Mouse (Mus musculus): ENCODE measurements around the gene Enox1. TPM values are rescaled to one million over a fixed set of nuclear protein-coding genes. Genes with fewer than 3 reads are reported as not detected.

Gene Enox1
- polyA plus RNA-seq, 1 experiment from 2014 or later, result 0.13 TPM

DNA sequence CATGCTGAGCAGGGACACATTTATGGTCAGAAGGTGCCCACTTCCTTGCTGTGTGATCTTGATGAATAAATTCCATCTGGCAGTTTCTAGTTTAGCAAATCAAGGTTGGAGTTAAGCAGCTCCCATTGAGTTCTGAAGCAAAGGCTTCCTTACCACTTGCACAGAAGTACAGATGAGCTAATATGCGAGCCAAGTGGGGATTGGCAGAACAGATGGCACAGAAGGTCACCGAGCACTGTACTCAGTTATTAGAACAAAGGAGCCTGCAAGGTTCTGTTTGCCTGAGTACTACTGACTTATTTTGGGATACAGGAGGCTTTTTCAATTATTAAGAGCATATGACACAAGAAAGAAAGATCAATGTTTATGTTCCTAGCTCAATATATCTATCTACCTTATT lies 100.4 kb downstream of the Enox1 start:
- Histone ChIP-seq H3K4me3 (ENCODE audit: low read depth, low read length) (no peak overlapping the region), H3K4me1 (ENCODE audit: control insufficient read depth, low read depth, low read length) (no peaks in the 10 kb centered on the region), H3K4me2 (ENCODE audit: low read depth, low read length) (no peak overlapping the region), H3K9me3 (replicated peaks; ENCODE audit: control insufficient read depth, low read length) (no peaks in the 10 kb centered on the region), H3K27me3 (ENCODE audit: control insufficient read depth, insufficient read depth, low read depth, low read length) (no peaks in the 10 kb centered on the region), H3K9ac (ENCODE audit: low read depth, low read length) (no peak overlapping the region), H3K36me3 (ENCODE audit: control insufficient read depth, insufficient read depth) (no peaks in the 10 kb centered on the region), H3K27ac (ENCODE audit: low read length) (no peak overlapping the region)
- ATAC-seq (ENCODE audit: low read depth), result no peak
- 61% methylated on average over 2 of the region's 2 CpGs for WGBS (ENCODE audit: insufficient replicate concordance)

GRCm38 (mm10) chr14:77257461-77257860 lies 100.9 kb downstream of the Enox1 start:
- WGBS (ENCODE audit: insufficient replicate concordance), result 65% methylated on average over 1 of the region's 1 CpGs
- Histone ChIP-seq H3K4me1 (ENCODE audit: control insufficient read depth, low read depth, low read length) (no peaks in the 10 kb centered on the region), H3K27me3 (ENCODE audit: control insufficient read depth, insufficient read depth, low read depth, low read length) (no peaks in the 10 kb centered on the region), H3K4me3 (ENCODE audit: low read depth, low read length) (no peak overlapping the region), H3K9me3 (replicated peaks; ENCODE audit: control insufficient read depth, low read length) (no peaks in the 10 kb centered on the region), H3K4me2 (ENCODE audit: low read depth, low read length) (no peak overlapping the region), H3K27ac (ENCODE audit: low read length) (no peak overlapping the region), H3K9ac (ENCODE audit: low read depth, low read length) (no peak overlapping the region), H3K36me3 (ENCODE audit: control insufficient read depth, insufficient read depth) (no peaks in the 10 kb centered on the region)
- ATAC-seq (ENCODE audit: low read depth), result no peak

DNA sequence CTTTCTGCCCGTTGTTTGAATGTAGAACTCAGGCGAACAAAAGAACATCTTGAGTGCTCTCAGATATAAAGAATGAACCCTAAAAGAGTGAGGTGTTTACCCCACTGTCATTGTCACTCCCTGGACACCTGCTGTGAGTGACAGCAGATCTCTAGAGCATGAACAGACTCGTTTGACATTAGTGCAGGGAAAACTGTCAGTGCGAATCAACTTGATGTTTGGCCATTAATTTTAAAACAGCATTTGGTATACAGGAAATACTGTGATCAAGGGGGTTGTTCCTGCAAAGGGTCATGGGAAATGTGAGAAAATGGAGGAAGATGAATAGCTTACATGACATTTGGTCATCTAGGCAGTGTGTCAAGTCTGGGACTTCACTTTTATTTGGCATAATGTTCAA lies 101.6 kb downstream of the Enox1 start:
- 56% methylated on average over 4 of the region's 4 CpGs for WGBS (ENCODE audit: insufficient replicate concordance)
- no peak overlapping the region for H3K9ac ChIP-seq (ENCODE audit: low read depth, low read length)
- no peak overlapping the region for H3K4me3 ChIP-seq (ENCODE audit: low read depth, low read length)
- ATAC-seq (ENCODE audit: low read depth), result no peak
- no peaks in the 10 kb centered on the region for H3K9me3 ChIP-seq (replicated peaks; ENCODE audit: control insufficient read depth, low read length)
- no peak overlapping the region for H3K4me2 ChIP-seq (ENCODE audit: low read depth, low read length)
- no peaks in the 10 kb centered on the region for H3K27me3 ChIP-seq (ENCODE audit: control insufficient read depth, insufficient read depth, low read depth, low read length)
- H3K36me3 ChIP-seq (ENCODE audit: control insufficient read depth, insufficient read depth), result no peaks in the 10 kb centered on the region
- H3K4me1 ChIP-seq (ENCODE audit: control insufficient read depth, low read depth, low read length), result no peaks in the 10 kb centered on the region
- H3K27ac ChIP-seq (ENCODE audit: low read length), result no peak overlapping the region

GRCm38 (mm10) chr14:77259686-77260085 lies 103.1 kb downstream of the Enox1 start:
- H3K9ac ChIP-seq (ENCODE audit: low read depth, low read length), result no peak overlapping the region
- H3K9me3 ChIP-seq (replicated peaks; ENCODE audit: control insufficient read depth, low read length), result no peaks in the 10 kb centered on the region
- no peaks in the 10 kb centered on the region for H3K4me1 ChIP-seq (ENCODE audit: control insufficient read depth, low read depth, low read length)
- no peak overlapping the region for H3K4me2 ChIP-seq (ENCODE audit: low read depth, low read length)
- no peaks in the 10 kb centered on the region for H3K27me3 ChIP-seq (ENCODE audit: control insufficient read depth, insufficient read depth, low read depth, low read length)
- WGBS (ENCODE audit: insufficient replicate concordance), result 72% methylated on average over 5 of the region's 5 CpGs
- no peak overlapping the region for H3K4me3 ChIP-seq (ENCODE audit: low read depth, low read length)
- no peak overlapping the region for H3K27ac ChIP-seq (ENCODE audit: low read length)
- ATAC-seq (ENCODE audit: low read depth), result no peak
- no peaks in the 10 kb centered on the region for H3K36me3 ChIP-seq (ENCODE audit: control insufficient read depth, insufficient read depth)

- ATAC-seq (ENCODE audit: low read depth), result no peak
- no peaks in the 10 kb centered on the region for H3K4me1 ChIP-seq (ENCODE audit: control insufficient read depth, low read depth, low read length)
- H3K27ac ChIP-seq (ENCODE audit: low read length), result no peak overlapping the region
- no peaks in the 10 kb centered on the region for H3K9me3 ChIP-seq (replicated peaks; ENCODE audit: control insufficient read depth, low read length)
- no peak overlapping the region for H3K9ac ChIP-seq (ENCODE audit: low read depth, low read length)
- H3K4me3 ChIP-seq (ENCODE audit: low read depth, low read length), result no peak overlapping the region
- no peaks in the 10 kb centered on the region for H3K36me3 ChIP-seq (ENCODE audit: control insufficient read depth, insufficient read depth)
- no peaks in the 10 kb centered on the region for H3K27me3 ChIP-seq (ENCODE audit: control insufficient read depth, insufficient read depth, low read depth, low read length)
- WGBS (ENCODE audit: insufficient replicate concordance), result 58% methylated on average over 4 of the region's 4 CpGs
- H3K4me2 ChIP-seq (ENCODE audit: low read depth, low read length), result no peak overlapping the region
These were observed 103.5 kb downstream of the Enox1 start for GRCm38 (mm10) chr14:77260107-77260506.

GRCm38 (mm10) chr14:77266805-77267771 lies 110.5 kb downstream of the Enox1 start:
- no peaks in the 10 kb centered on the region for H3K9me3 ChIP-seq (replicated peaks; ENCODE audit: control insufficient read depth, low read length)
- no peaks in the 10 kb centered on the region for H3K4me1 ChIP-seq (ENCODE audit: control insufficient read depth, low read depth, low read length)
- ATAC-seq (ENCODE audit: low read depth), result no peak
- H3K9ac ChIP-seq (ENCODE audit: low read depth, low read length), result no peak overlapping the region
- H3K27me3 ChIP-seq (ENCODE audit: control insufficient read depth, insufficient read depth, low read depth, low read length), result no peaks in the 10 kb centered on the region
- H3K4me2 ChIP-seq (ENCODE audit: low read depth, low read length), result no peak overlapping the region
- no peaks in the 10 kb centered on the region for H3K36me3 ChIP-seq (ENCODE audit: control insufficient read depth, insufficient read depth)
- H3K4me3 ChIP-seq (ENCODE audit: low read depth, low read length), result no peak overlapping the region
- no peak overlapping the region for H3K27ac ChIP-seq (ENCODE audit: low read length)
- whole genome bisulfite sequencing (ENCODE audit: insufficient replicate concordance), result 53% methylated on average over 17 of the region's 17 CpGs

DNA sequence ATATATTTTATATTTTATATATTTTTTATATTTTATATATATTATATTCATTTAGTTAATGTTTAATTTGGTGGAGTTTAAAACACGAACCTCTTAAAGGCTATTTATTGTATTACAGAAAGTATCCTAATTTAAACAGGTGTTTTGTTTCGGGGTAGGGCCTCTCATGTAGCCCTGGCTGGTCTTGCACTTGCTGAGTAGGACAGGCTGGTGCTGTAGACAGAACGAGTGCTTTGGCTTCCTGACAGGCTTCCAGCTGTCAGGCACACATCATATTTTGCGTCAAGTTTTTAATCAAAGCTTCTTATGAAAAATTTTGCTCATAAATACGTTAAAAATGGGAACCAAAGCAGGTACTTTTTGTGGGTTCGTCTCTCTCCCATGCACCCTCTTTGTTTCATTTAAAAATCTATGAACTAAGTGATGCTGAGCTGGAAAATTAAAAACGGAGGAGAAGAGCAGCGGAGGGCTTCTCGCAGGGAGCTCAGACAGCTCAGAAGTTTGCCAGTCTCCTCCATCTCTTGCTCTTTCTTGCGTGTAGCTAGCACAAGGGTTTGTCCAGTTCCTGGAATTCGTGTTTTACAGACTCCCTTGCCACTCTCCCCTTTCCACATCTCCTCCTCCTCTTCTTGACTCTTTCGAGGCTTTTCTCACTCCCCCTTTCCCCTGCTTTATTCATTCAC lies 115.8 kb downstream of the Enox1 start:
- H3K36me3 ChIP-seq (ENCODE audit: control insufficient read depth, insufficient read depth), result no peaks in the 10 kb centered on the region
- ATAC-seq (ENCODE audit: low read depth), result no peak
- no peak overlapping the region for H3K4me2 ChIP-seq (ENCODE audit: low read depth, low read length)
- H3K9me3 ChIP-seq (replicated peaks; ENCODE audit: control insufficient read depth, low read length), result no peaks in the 10 kb centered on the region
- 56% methylated on average over 12 of the region's 12 CpGs for WGBS (ENCODE audit: insufficient replicate concordance)
- no peak overlapping the region for H3K27ac ChIP-seq (ENCODE audit: low read length)
- no peak overlapping the region for H3K9ac ChIP-seq (ENCODE audit: low read depth, low read length)
- no peaks in the 10 kb centered on the region for H3K27me3 ChIP-seq (ENCODE audit: control insufficient read depth, insufficient read depth, low read depth, low read length)
- no peak overlapping the region for H3K4me3 ChIP-seq (ENCODE audit: low read depth, low read length)
- H3K4me1 ChIP-seq (ENCODE audit: control insufficient read depth, low read depth, low read length), result no peaks in the 10 kb centered on the region

- Histone ChIP-seq H3K27me3 (ENCODE audit: control insufficient read depth, insufficient read depth, low read depth, low read length) (no peaks in the 10 kb centered on the region), H3K36me3 (ENCODE audit: control insufficient read depth, insufficient read depth) (no peaks in the 10 kb centered on the region), H3K4me2 (ENCODE audit: low read depth, low read length) (no peak overlapping the region)
These were observed 116.4 kb downstream of the Enox1 start for GRCm38 (mm10) chr14:77272931-77273446.

DNA sequence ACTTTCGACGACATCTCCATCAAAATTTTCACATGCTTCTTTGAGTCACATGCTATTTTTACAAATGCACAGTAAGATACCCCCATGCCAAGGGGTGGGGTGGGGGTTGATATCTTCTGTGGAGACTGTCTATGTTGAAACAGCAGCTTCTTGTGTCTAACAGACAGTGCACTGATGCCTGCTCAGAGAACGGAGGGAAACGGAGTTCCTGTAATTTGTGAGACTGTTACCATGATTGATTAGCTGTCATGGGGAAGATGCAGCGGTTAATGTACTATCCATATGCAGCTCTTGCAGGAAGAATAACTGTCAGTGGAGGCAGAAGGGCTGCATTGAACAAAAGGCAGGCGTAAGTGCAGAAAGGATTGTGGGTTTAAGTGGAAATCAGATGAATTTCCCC lies 117.2 kb downstream of the Enox1 start:
- H3K9me3 ChIP-seq (replicated peaks; ENCODE audit: control insufficient read depth, low read length), result no peaks in the 10 kb centered on the region
- no peak overlapping the region for H3K4me3 ChIP-seq (ENCODE audit: low read depth, low read length)
- no peak for ATAC-seq (ENCODE audit: low read depth)
- H3K4me2 ChIP-seq (ENCODE audit: low read depth, low read length), result no peak overlapping the region
- H3K27me3 ChIP-seq (ENCODE audit: control insufficient read depth, insufficient read depth, low read depth, low read length), result no peaks in the 10 kb centered on the region
- H3K36me3 ChIP-seq (ENCODE audit: control insufficient read depth, insufficient read depth), result no peaks in the 10 kb centered on the region
- WGBS (ENCODE audit: insufficient replicate concordance), result 31% methylated on average over 6 of the region's 6 CpGs
- H3K27ac ChIP-seq (ENCODE audit: low read length), result no peak overlapping the region
- no peak overlapping the region for H3K9ac ChIP-seq (ENCODE audit: low read depth, low read length)
- H3K4me1 ChIP-seq (ENCODE audit: control insufficient read depth, low read depth, low read length), result no peaks in the 10 kb centered on the region

More at GRCm38 (mm10) chr14:77272931-77273446, 116.4 kb downstream of the Enox1 start:
- H3K27ac ChIP-seq (ENCODE audit: low read length), result no peak overlapping the region
- H3K4me3 ChIP-seq (ENCODE audit: low read depth, low read length), result no peak overlapping the region
- no peaks in the 10 kb centered on the region for H3K4me1 ChIP-seq (ENCODE audit: control insufficient read depth, low read depth, low read length)
- H3K9ac ChIP-seq (ENCODE audit: low read depth, low read length), result no peak overlapping the region
- no peaks in the 10 kb centered on the region for H3K9me3 ChIP-seq (replicated peaks; ENCODE audit: control insufficient read depth, low read length)
- no peak for ATAC-seq (ENCODE audit: low read depth)
- WGBS (ENCODE audit: insufficient replicate concordance), result 70% methylated on average over 13 of the region's 13 CpGs

All from liver, embryonic 16.5 days (tissue).